Mouse (Mus musculus) brain, embryonic 14.5 days (tissue): ENCODE results near the gene Sema4b. TPM values are rescaled to one million over a fixed set of nuclear protein-coding genes. Genes with fewer than 3 reads are reported as not detected.
A peak's percentile ranks its signal among the peaks of the same experiment; 100 is the strongest.

Experiments
- DNase-seq: peaks from one replicate; pipeline ENCODE4 v3.0.0-alpha.2; 2011; ENCODE audit warnings: low read depth
- CTCF ChIP-seq: fragments of 200-500 bp; IDR thresholded peaks from 2 replicates; pipeline ENCODE4 v1.5.1; 2012; ENCODE audit warnings: inconsistent platforms, mild to moderate bottlenecking, moderate library complexity, borderline replicate concordance; ENCODE audit not compliant: insufficient read depth, insufficient read length; ENCODE audit errors: extremely low read depth
- POLR2A ChIP-seq: fragments of 200-500 bp; IDR thresholded peaks from 2 replicates; pipeline ENCODE4 v1.6.1; 2012; ENCODE audit warnings: mild to moderate bottlenecking, inconsistent platforms, borderline replicate concordance; ENCODE audit not compliant: poor library complexity, insufficient read depth, insufficient read length, severe bottlenecking; ENCODE audit errors: extremely low read depth
- polyA plus RNA-seq: library from polyadenylated mRNA; depleted of rRNA; stranded (reverse); fragments of >200 nt; gene quantifications from 2 replicates; pipeline ENCODE4 v1.2.3, GENCODE M21; 2012; rRNA removed

The Sema4b gene
- polyA plus RNA-seq, 1 experiment, result 23.6 TPM

DNA sequence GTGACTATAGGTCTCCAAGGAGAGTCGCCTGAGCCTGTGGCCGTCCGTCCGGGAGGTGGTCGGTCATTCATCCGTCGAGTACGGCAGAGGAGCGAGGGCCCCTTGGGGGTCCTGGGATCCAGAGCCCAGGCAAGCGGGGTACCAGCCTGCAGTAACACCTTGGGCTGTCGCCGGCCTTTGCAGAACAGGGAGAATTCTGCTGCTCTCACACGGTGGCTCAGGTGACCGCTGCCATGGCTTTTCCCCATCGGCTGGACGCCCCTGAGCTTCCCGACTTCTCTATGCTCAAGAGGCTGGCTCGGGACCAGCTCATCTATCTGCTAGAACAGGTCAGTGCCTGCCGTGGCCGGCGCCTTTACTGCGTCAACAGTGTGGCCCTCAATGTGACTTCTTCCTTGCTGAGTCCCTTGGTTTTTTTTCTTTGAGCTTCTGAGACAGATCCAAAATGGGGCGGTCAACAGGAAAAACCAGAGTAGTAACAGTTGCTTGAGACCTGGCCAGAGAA is 83.2 kb downstream of the Sema4b start:
- no peak for TF ChIP-seq POLR2A
- no peak for TF ChIP-seq CTCF
- peak; percentile 57 for DNase-seq

DNA sequence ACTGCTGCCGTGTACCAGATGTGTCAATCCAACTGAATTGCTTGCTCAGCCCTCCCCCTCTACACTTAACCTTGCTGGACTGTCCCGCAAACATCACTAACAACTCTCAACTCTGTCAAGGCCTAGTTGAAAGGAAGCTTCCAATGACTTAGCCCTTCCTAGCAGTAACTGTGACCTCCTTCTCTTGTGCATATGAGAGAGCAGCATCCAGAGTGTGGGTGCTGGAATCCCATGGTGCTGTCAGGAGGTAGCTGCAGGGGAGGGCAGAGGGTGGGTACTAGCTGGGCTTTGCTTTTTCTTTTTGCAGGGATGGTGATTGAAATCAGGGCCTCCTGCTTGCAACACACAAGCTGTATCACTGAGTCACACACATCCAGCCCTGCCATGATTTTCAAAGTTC is 86.8 kb downstream of the Sema4b start:
- no peak for DNase-seq
- TF ChIP-seq CTCF (no peak), POLR2A (no peak)

Other genes with a start within 250 kb of the Sema4b start
- 34.8 and 36.1 TPM in 2 replicates for gene Zfp710, start 162.0 kb upstream of the Sema4b start, polyA plus RNA-seq
- 230 and 297 TPM in 2 replicates for gene Idh2, start 71.4 kb upstream of the Sema4b start, polyA plus RNA-seq
- 25.7 and 31.1 TPM in 2 replicates for gene Cib1, start 46.0 kb downstream of the Sema4b start, polyA plus RNA-seq
- gene Gdpgp1, start 46.0 kb downstream of the Sema4b start, polyA plus RNA-seq, result 2.3 and 3.4 TPM in 2 replicates
- gene Ttll13, start 59.5 kb downstream of the Sema4b start, polyA plus RNA-seq, result 0.79 and 1.2 TPM in 2 replicates
- 50.9 and 65.2 TPM in 2 replicates for gene Ngrn, start 74.4 kb downstream of the Sema4b start, polyA plus RNA-seq
- gene Vps33b, start 82.8 kb downstream of the Sema4b start, polyA plus RNA-seq, result 25.5 and 34.0 TPM in 2 replicates
- gene Prc1, start 107.6 kb downstream of the Sema4b start, polyA plus RNA-seq, result 37.3 and 62.3 TPM in 2 replicates
- gene Rccd1, start 137.6 kb downstream of the Sema4b start, polyA plus RNA-seq, result 22.2 and 30.1 TPM in 2 replicates
- gene Unc45a, start 154.2 kb downstream of the Sema4b start, polyA plus RNA-seq, result 73.6 and 85.0 TPM in 2 replicates
- gene Hddc3, start 156.3 kb downstream of the Sema4b start, polyA plus RNA-seq, result 45.0 and 61.4 TPM in 2 replicates
- 59.9 and 78.3 TPM in 2 replicates for gene Man2a2, start 184.5 kb downstream of the Sema4b start, polyA plus RNA-seq
- 7.1 and 8.0 TPM in 2 replicates for gene Fes, start 201.1 kb downstream of the Sema4b start, polyA plus RNA-seq
- gene Furin, start 218.6 kb downstream of the Sema4b start, polyA plus RNA-seq, result 13.3 and 22.8 TPM in 2 replicates